Mouse (Mus musculus): Measurements from ENCODE around the gene Gm49711.
"Not testable (repeated sequence)": the region's sequence is repeated elsewhere in the genome, so short reads cannot be mapped to it uniquely, and the experiment has no call there.

The Gm49711 gene

DNA sequence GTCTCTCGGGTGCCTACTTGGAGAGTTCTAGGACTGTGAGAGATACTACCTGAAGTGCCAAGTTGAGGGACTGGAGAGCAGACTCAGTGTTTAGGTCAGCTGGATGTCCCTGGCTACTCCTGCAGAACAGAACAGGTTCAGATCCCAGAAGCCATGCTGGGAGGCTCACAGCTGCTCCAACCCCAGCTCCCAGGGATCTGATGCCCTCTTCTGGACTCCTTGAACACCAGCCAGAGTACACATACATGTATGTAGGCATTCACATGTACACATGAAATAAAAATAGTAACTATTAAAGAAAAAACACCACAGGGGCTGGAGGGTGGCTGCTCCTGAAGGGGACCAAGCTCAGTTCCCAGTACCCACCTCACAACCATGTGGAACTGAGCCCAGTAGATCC is 119.6 kb downstream of the Gm49711 start:
- no peak for DNase-seq (ENCODE audit: extremely low spot score, low spot score)

DNA sequence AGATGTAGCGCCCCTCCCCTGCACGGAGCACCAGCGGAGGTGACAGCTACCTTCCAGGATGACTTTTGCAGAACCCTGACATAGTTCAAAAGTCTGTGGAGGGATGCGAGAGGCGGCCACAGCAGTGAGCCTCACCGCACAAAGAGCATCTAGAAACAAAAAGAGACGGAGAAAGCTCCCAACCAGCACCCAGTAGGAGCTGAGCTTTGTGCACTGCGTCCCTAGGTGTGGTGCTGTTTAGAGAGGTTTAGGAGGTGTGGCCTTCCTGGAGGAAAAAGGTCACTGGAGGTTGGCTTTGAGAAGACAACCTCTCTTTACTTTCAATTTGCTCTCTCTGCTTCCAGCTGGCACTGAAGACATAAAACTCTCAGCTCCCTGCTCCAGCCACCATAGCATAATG is 121.2 kb downstream of the Gm49711 start:
- no peak for DNase-seq (ENCODE audit: extremely low spot score, low spot score)

DNA sequence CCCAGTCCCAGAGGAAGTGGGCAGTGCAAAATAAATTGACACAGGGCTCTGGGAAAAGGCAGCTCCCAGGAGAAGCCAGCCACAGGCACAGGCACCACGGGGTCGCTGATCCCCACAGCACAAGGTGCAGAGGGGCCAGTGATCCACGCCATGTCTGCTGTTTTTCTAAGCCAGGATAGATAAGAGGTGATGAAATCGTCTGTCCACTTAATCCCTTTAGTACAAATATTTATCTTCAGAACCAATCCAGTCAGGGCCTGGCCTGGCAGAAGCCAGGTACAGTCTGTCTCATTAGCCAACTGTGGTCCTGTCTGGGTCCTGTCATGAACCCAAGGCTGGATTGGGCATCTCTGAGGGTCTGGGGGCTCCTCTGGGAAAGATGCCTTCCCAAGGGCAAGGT is 125.4 kb downstream of the Gm49711 start:
- DNase-seq (ENCODE audit: extremely low spot score, low spot score) = no peak

DNA sequence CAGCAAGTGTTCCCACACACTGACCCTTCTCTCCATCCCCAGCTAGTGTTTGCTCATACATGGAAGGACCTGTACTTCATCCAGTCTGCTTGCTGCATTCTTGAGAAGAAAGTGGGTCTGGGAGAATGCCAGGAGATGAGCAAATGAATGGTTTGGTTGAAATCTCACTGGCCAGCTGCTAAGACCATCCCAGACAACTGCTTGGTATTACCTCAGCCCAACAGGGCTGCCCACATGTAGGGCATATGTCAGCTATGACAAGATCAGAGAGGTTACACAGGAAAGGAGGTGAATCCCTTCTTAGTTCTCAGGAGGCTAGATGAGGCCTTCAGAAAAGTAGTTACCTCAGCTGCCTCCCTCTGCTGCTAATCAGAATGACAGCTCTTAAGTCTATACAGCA is 132.5 kb downstream of the Gm49711 start:
- DNase-seq (ENCODE audit: extremely low spot score, low spot score) = no peak

DNA sequence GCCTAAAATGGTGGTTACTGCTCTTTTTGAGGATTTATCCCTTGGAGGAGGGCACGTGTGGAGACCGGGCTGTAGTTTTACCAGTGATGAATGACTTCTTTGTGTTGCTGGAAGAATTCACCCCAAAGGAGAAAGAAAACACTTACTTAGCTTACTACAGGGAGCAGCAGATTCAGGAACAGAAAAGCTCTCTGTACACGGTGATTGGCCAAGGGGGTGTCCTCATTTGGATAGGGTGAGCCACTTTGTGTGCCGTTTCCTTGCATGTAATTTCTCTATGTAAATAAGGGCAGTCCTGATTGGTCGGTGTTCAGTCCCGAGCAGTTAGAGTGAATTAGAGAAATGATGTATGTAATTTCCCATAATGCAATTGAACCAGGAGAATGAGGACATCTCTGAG is 137.0 kb downstream of the Gm49711 start:
- no peak for DNase-seq (ENCODE audit: extremely low spot score, low spot score)

DNA sequence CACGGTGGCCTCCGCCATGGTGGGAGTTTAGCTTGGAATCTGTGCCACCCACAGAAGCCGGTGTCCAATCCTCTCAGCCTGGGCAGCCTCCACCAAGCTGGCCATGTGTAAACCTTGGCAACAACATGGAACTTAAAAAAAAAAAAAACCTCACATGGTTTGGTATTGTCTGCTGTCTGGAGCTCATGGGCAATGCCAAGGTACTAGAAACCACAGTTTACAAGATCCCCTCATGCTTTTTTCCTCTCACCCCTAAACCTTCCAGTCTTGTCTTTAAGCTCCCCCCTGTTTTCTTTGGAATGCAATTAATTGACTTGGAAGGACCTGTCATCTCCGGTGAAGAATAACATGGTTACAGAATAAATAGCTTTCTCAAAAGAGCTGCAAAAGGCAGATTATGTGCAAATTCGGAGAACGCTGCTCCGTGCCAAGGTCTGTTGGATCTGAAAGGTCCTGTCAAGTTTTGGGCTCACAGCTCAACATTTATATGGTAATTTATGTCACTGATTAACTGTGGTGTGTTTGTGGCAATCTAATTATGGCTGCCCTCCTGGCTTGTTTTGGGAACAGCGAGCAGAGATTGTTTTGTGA is 138.7 kb downstream of the Gm49711 start:
- no peak for DNase-seq (ENCODE audit: extremely low spot score, low spot score)

DNA sequence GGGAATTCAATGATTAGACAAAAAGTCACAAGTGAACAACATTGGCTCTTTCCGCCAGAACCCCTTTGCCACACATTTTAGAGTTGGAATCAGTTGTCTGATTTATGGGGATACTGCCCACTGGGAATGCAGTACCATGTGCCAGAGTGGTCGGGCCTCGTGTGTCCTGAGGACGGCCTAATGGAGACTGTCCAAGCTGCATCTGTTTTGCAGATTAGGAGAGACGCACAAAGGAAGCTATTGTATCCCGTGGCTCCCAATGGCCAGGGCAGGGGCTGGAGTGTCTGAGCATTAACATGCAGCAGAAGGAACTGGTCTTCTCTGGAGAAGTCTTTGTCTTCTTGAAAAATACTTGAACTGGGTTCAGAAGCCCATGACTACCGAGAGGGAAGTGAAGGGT is 142.5 kb downstream of the Gm49711 start:
- DNase-seq (ENCODE audit: extremely low spot score, low spot score) = no peak

DNA sequence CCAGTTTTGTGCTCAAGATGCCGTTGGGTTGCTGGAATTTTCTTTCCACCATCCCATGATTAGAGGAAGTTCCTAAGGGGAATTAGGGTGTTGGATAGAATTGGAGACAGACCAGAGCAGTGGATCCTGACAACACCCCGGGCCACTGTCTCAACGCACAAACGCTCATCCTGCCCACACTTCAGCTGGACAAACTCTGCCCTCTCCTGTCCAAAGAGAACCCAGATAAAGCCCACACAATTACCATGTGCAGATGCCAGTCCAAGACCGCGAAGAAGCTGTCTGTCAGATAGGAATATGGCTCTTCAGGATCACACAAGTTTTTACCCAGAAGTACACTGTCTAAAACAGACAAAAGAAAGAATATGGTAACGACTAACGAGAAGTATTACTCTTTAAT is 145.5 kb downstream of the Gm49711 start:
- no peak for DNase-seq (ENCODE audit: extremely low spot score, low spot score)

DNA sequence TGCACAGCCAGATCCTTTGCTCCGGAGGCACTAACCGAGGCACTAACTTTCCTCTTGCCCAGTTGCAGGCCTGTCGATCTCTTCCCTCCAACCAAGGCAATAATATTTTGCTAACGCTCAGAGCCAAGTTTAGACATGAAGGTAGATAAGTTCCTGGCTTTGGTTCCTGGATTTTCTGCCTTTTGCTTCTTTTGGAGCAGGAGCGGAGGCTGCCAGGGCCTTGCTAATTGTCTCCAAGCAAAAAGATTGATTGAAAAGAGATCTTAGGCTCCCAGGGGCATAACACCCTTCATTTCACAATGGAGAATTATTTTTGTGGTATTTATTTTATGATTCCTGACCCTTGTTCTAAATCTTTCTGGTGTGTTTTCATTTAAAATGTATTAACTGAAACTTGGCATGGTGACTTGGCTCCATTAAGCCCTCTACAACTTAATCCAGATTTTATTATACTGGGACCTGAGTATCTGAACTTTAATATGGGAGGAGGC is 151.2 kb downstream of the Gm49711 start:
- DNase-seq (ENCODE audit: extremely low spot score, low spot score) = no peak

DNA sequence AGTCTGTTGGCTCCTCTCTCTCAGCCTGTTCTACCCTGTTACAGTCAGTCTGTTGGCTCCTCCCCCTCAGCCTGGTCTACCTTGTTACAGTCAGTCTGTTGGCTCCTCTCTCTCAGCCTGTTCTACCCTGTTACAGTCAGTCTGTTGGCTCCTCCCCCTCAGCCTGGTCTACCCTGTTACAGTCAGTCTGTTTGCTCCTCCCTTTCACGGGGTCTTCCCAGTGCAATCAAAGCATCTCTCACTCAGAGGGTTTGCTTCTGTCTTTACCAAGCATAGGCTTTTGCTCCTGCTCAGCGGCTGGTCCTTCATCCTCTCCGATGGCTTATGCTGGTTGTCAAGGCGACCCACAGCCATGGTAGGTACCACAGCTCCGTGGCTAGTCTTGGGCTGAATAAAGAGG is 152.2 kb downstream of the Gm49711 start:
- not testable (repeated sequence) for DNase-seq (ENCODE audit: extremely low spot score, low spot score)

DNA sequence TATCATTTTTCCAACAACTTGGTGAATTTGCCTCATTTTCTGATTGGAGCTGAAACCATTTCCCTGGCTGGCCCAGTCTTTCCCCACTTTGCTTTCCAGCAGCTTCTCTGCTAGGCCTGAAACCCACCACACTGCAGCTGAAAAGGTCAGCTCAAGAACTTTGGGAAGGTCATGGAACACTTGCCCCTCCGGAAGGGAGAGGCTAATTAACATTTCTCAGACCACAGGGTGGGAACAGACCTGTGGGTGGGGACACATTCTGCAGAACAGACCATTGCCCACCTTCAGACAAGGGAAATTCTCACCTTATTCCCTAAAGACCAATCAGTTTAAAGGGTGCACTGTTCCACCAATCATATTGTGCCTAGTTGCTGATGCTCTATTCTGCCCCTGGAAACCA is 155.8 kb downstream of the Gm49711 start:
- DNase-seq (ENCODE audit: extremely low spot score, low spot score) = not testable (repeated sequence)

DNA sequence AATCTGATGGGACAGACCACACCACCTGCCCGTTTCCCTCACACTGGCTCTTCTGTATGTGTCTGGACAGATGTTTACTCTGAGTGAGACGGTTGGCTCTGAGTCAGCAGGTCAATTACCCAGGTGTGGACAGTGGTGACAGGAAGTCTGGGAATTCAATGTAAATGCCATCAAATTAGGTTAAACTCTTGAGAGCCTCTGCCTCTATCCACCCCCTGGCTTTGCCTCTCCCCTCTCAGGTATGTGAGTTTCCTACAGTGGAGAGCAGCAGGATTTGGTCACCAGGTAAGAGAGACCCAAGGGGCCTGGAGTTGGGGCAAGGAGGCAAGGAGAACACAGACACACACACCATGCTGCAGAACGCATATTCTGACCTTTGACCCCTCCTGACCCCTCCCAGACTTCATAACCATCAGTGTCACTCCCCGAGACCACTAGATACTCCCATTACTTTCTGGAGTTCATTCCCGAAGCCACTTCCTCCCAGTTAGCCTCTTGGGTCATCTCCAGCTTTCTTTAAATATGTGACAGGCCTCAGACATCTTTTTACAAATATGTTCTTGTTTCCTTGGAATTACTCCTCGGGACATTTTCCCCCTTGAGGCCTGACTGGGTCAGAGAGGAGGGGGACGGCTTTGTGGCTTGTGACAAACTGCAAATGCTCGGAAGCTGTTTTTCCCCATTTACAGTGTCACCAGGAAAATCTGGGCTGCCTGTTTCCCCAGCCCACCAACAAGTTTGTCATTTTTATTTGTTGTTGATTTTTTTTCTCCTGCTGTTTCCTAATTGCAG is 157.7 kb downstream of the Gm49711 start:
- no peak for DNase-seq (ENCODE audit: extremely low spot score, low spot score)

DNA sequence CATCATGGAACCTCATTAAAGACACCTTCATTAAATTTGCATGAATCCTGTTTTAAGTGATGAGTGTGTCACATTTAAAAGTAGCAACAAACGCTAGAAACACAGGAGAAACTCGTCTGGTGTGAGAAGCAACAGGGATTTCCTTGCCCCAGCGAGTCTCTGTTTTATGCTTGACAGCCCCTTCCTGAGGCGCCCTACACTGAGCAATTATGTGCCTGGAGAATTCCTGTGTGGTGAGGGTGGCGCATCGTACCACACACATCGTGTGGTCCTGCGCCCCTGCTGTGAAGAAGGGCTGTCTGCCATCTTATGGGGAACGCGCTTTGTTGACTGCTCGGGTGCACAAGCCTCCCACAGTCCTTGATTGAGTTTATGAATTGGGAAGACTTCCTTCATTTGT is 162.6 kb downstream of the Gm49711 start:
- no peak for DNase-seq (ENCODE audit: extremely low spot score, low spot score)

DNA sequence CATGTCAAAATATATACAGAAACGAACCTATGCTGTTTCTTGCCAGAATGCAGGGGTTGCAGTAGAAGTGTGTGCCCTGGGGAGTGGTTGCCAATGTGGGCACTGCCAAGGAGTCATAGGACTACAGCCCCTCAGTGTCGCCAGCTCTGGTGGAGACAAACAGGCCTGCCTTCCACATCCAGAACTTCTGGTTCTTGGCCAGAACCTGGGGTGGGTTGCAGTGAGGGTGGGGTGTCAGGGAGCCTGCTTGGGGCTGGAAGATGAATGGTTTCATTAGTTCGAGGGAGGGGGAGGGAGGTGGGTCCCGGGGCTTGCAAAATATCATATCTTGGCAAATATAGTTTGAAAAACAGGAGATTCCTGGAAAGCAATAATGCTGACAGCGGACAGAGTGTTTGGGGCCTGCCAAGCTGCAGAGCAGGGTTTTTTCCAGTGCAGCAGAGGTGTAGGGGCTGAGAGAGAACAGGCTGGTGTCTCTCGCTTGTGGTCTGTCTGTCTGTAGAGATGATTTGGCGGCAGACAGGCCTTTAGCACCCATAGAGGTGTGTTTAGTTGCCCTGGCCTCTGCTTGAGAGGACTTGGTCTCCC is 170.3 kb downstream of the Gm49711 start:
- DNase-seq (ENCODE audit: extremely low spot score, low spot score) = no peak

DNA sequence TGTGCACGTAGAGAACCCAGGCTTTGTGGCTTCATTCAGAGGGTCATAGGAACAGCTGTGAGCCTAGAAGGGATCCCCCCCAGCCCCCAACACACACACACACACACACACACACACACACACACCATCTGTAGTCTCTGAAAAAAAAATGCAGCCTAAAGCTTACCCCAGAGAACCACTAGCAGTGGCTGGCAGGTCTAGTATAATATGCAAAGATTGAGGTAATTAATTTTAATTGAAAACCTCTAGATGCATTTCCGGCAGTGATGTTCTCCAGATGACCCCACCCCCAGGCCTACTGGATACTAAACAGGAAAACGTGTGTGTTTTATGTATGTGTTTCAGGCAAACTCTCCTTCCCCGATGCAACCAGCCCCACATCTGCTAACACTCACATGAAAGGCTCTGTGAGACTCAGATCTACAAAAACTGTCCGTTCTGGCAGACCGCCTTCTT is 172.4 kb downstream of the Gm49711 start:
- no peak for DNase-seq (ENCODE audit: extremely low spot score, low spot score)

DNA sequence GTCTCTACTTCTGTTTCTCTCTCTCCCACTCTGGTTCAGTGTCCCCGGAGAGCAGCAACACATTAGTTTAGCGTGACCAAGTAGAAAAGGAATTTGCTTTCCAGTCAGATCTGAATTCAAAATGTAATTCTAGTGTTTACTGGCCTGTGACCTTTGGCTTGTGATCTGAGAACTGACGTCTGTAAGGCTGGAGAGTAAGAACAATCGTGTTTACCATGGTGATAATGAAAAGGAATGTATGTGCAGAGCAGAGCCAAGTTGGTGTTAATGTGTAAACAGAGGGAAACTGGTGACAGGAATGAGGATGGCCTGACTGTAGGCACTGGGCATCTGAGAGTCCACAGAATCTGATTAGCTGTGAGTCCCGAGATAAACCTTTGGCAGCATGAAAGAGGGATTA is 176.4 kb downstream of the Gm49711 start:
- DNase-seq (ENCODE audit: extremely low spot score, low spot score) = no peak

DNA sequence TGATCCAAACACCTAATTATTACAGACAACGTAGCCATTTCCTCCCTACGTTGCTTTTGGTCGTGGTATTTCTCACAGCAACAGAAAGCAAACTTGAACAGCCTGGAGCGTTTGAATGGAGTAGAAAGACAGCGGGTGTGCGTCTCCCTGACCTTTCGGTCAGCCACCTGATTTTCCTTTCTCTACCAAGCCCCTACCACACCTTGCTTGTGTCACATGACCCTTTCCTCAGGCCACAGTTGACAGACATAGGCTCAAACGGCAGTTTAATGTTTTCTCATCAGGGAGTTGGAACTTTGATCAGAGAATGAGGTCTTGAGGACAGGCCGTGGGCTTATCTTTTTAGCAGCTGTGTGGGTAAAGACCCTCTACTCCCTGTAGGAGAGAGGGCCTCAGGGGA is 177.1 kb downstream of the Gm49711 start:
- DNase-seq (ENCODE audit: extremely low spot score, low spot score) = no peak

Measured in neural tube, embryonic 10.5 days (tissue).